Mouse (Mus musculus) liver, adult 2 months (tissue): ENCODE results near the gene Cacna1s.

Source experiments
- CTCF ChIP-seq: fragments of 200-500 bp; IDR thresholded peaks from 2 replicates; pipeline ENCODE4 v1.5.1; 2011; ENCODE audit warnings: low read depth, low read length, control low read depth
- POLR2A ChIP-seq: fragments of 200-500 bp; IDR thresholded peaks from 2 replicates; pipeline ENCODE4 v1.6.1; 2011; ENCODE audit warnings: low read length, control low read depth; ENCODE audit not compliant: insufficient read depth; ENCODE audit errors: extremely low read depth

DNA sequence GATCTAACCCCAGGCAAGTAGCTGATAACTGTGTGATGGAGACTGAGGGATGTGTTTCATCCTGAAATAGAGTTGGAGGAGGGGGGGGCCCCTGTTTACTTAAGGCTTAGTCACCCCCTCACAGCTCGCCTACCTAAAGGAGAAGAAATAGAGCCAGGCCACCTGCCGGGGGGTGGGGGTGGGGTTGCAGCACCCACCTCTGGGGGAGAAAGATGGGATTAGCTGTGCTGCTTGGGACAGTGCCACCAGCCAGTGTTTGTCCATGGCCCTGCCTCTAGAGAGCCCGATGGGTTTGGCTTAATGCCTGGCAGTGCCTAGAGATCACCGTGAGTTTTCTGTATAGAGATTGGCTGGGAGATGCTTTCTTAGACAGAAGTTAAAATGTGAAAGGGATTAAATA is 11.7 kb upstream of the Cacna1s start:
- TF ChIP-seq CTCF (no peak), POLR2A (no peak)
